Mouse (Mus musculus) CH12.LX (cell line): ENCODE data around the gene Ech1. TPM values are rescaled to one million over a fixed set of nuclear protein-coding genes. Genes with fewer than 3 reads are reported as not detected.
A peak's percentile ranks its signal among the peaks of the same experiment; 100 is the strongest.

Source experiments
- DNase-seq: peaks from one replicate; pipeline ENCODE4 v3.0.0-alpha.2; 2013; ENCODE audit errors: extremely low read depth
- H3K27ac ChIP-seq: 2 replicates; pipeline ENCODE4 v1.5.1; 2012; ENCODE audit warnings: low read depth, mild to moderate bottlenecking, control low read depth, moderate library complexity; ENCODE audit not compliant: insufficient read depth
- H3K27me3 ChIP-seq: replicated peaks from 2 replicates; pipeline ENCODE3; 2012; ENCODE audit warnings: inconsistent platforms
- H3K36me3 ChIP-seq, 2 experiments: replicated peaks in 1 of 2; 2 replicates each; pipeline versions ENCODE3 to v1.6.1; 2012; ENCODE audit warnings: inconsistent platforms in 1 of 2, low read length in 1 of 2, mild to moderate bottlenecking in 1 of 2, mixed read lengths in 1 of 2, moderate library complexity in 1 of 2; ENCODE audit not compliant: control insufficient read depth in 1 of 2, insufficient read depth in 1 of 2
- H3K4me1 ChIP-seq, 2 experiments: 2 replicates each; pipeline ENCODE4 v1.6.1; 2012; ENCODE audit warnings: inconsistent platforms in 1 of 2, moderate library complexity in 1 of 2; ENCODE audit not compliant: insufficient read depth in 2 of 2, control insufficient read depth in 1 of 2
- H3K4me2 ChIP-seq: 2 replicates; pipeline ENCODE4 v1.6.1; 2012; ENCODE audit warnings: low read depth, mild to moderate bottlenecking, control low read depth; ENCODE audit not compliant: poor library complexity, insufficient read depth, severe bottlenecking
- H3K4me3 ChIP-seq, 3 experiments: fragments of 150-350 bp in 1 of 3; sonication (generic) in 1 of 3; replicated peaks in 1 of 3; 2 replicates each; pipeline versions ENCODE3 to v1.5.1; 2011 to 2012; ENCODE audit warnings: low read depth in 2 of 3, low read length in 2 of 3, mild to moderate bottlenecking in 2 of 3, moderate library complexity in 2 of 3, control low read depth in 1 of 3, improper control_type of control experiment in 1 of 3, inconsistent platforms in 1 of 3, mixed read lengths in 1 of 3; ENCODE audit not compliant: poor library complexity in 1 of 3
- H3K79me2 ChIP-seq: replicated peaks from 2 replicates; pipeline ENCODE4 v1.6.1; 2012; ENCODE audit warnings: mild to moderate bottlenecking, moderate library complexity; ENCODE audit not compliant: control insufficient read depth, poor library complexity, insufficient read depth, severe bottlenecking; ENCODE audit errors: extremely low read depth
- H3K9ac ChIP-seq: 2 replicates; pipeline ENCODE4 v1.6.1; 2012; ENCODE audit warnings: low read depth, mild to moderate bottlenecking, control low read depth, moderate library complexity; ENCODE audit not compliant: insufficient read depth
- H3K9me3 ChIP-seq: replicated peaks from 2 replicates; pipeline ENCODE3; 2012; ENCODE audit warnings: low read length, inconsistent platforms, mixed read lengths
- BHLHE40 ChIP-seq: IDR thresholded peaks from 2 replicates; pipeline ENCODE4 v1.6.1; 2011; ENCODE audit warnings: mild to moderate bottlenecking, low read depth, low read length, improper control_type of control experiment
- CHD1 ChIP-seq: IDR thresholded peaks from 2 replicates; pipeline ENCODE4 v1.6.1; 2012; ENCODE audit warnings: low read depth, low read length, improper control_type of control experiment, inconsistent platforms
- ELF1 ChIP-seq: IDR thresholded peaks from 2 replicates; pipeline ENCODE4 v1.6.1; 2014; ENCODE audit warnings: low read depth, mild to moderate bottlenecking, inconsistent platforms, low read length, improper control_type of control experiment
- GABPA ChIP-seq: IDR thresholded peaks from 2 replicates; pipeline ENCODE4 v1.6.1; 2012; ENCODE audit warnings: low read depth, low read length, improper control_type of control experiment, inconsistent platforms; ENCODE audit not compliant: insufficient replicate concordance
- IRF4 ChIP-seq: IDR thresholded peaks from 2 replicates; pipeline ENCODE4 v1.6.1; 2014; ENCODE audit warnings: low read depth, mild to moderate bottlenecking, inconsistent platforms, low read length, improper control_type of control experiment
- MAFK ChIP-seq: IDR thresholded peaks from 2 replicates; pipeline ENCODE4 v1.6.1; 2011; ENCODE audit warnings: low read length, improper control_type of control experiment; ENCODE audit not compliant: insufficient replicate concordance
- MAX ChIP-seq: IDR thresholded peaks from 2 replicates; pipeline ENCODE4 v1.6.1; 2011; ENCODE audit warnings: low read length, improper control_type of control experiment
- MAZ ChIP-seq: IDR thresholded peaks from 2 replicates; pipeline ENCODE4 v1.6.1; 2012; ENCODE audit warnings: low read depth, mild to moderate bottlenecking, inconsistent platforms, low read length, improper control_type of control experiment, moderate library complexity
- MEF2A ChIP-seq: IDR thresholded peaks from 2 replicates; pipeline ENCODE4 v1.6.1; 2014; ENCODE audit warnings: low read depth, mild to moderate bottlenecking, inconsistent platforms, low read length, improper control_type of control experiment, borderline replicate concordance
- MXI1 ChIP-seq: IDR thresholded peaks from 2 replicates; pipeline ENCODE4 v1.6.1; 2011; ENCODE audit warnings: mild to moderate bottlenecking, low read depth, low read length, improper control_type of control experiment
- NELFE ChIP-seq: IDR thresholded peaks from 2 replicates; pipeline ENCODE4 v1.6.1; 2011; ENCODE audit warnings: low read depth, low read length, improper control_type of control experiment
- NRF1 ChIP-seq: IDR thresholded peaks from 2 replicates; pipeline ENCODE4 v1.6.1; 2014; ENCODE audit warnings: low read depth, mild to moderate bottlenecking, inconsistent platforms, low read length, improper control_type of control experiment, moderate library complexity
- PAX5 ChIP-seq: IDR thresholded peaks from 2 replicates; pipeline ENCODE4 v1.6.1; 2012; ENCODE audit warnings: low read length, inconsistent platforms, mixed read lengths
- POLR2AphosphoS2 ChIP-seq: IDR thresholded peaks from 2 replicates; pipeline ENCODE4 v1.6.1; 2011; ENCODE audit warnings: low read depth, low read length, improper control_type of control experiment
- RAD21 ChIP-seq: IDR thresholded peaks from 2 replicates; pipeline ENCODE4 v1.6.1; 2011; ENCODE audit warnings: low read depth, mild to moderate bottlenecking, low read length, improper control_type of control experiment, moderate library complexity
- RCOR1 ChIP-seq: conservative IDR thresholded peaks from 2 replicates; pipeline ENCODE4 v1.6.1; 2012; ENCODE audit warnings: low read depth, mild to moderate bottlenecking, inconsistent platforms, low read length, improper control_type of control experiment
- SIN3A ChIP-seq: IDR thresholded peaks from 2 replicates; pipeline ENCODE4 v1.6.1; 2012; ENCODE audit warnings: low read length, improper control_type of control experiment, inconsistent platforms
- SMC3 ChIP-seq: IDR thresholded peaks from 2 replicates; pipeline ENCODE4 v1.6.1; 2011; ENCODE audit warnings: low read depth, low read length, improper control_type of control experiment
- TBP ChIP-seq: conservative IDR thresholded peaks from 2 replicates; pipeline ENCODE4 v1.6.1; 2011; ENCODE audit warnings: low read depth, low read length, improper control_type of control experiment
- ZKSCAN1 ChIP-seq: IDR thresholded peaks from 2 replicates; pipeline ENCODE4 v1.6.1; 2012; ENCODE audit warnings: low read depth, inconsistent platforms, low read length, improper control_type of control experiment, borderline replicate concordance
- ZMIZ1 ChIP-seq: IDR thresholded peaks from 2 replicates; pipeline ENCODE4 v1.6.1; 2012; ENCODE audit warnings: low read depth, mild to moderate bottlenecking, inconsistent platforms, low read length, improper control_type of control experiment
- ZNF384 ChIP-seq: IDR thresholded peaks from 2 replicates; pipeline ENCODE4 v1.6.1; 2012; ENCODE audit warnings: low read depth, low read length, improper control_type of control experiment, inconsistent platforms
- dilution Hi-C: fragments of 300-500 bp; cut with MboI; formaldehyde crosslinking; loops from 2 replicates; pipeline ENCODE4 v1.14.3; 2020; ENCODE audit warnings: low sequenced_read_pairs; ENCODE audit not compliant: extremely low pct_unique_long_range_greater_than_20kb, extremely low pct_ligation_motif_present
- in situ Hi-C: fragments of 300-500 bp; cut with MboI; formaldehyde crosslinking; loops from 3 replicates; pipeline ENCODE4 v1.14.3; 2019; ENCODE audit warnings: low sequenced_read_pairs, low pct_ligation_motif_present, low pct_unique_long_range_greater_than_20kb, mixed read lengths
- polyA plus RNA-seq: library from polyadenylated mRNA; unstranded; fragments of >175 nt; gene quantifications from 2 replicates; pipeline ENCODE4 v1.2.1, GENCODE M21; 2012; ENCODE audit warnings: low read depth; ENCODE audit not compliant: insufficient read length
- total RNA-seq, 2 experiments: library from RNA; depleted of rRNA; stranded (reverse); fragments of 300-350 nt in 1 of 2; fragments of >200 nt in 1 of 2; gene quantifications; 2 replicates each; pipeline ENCODE4 v1.2.3; 2012 to 2014

Ech1 gene
- total and polyA plus RNA-seq, 3 experiments = 67.6 to 124 (median 119) TPM

DNA sequence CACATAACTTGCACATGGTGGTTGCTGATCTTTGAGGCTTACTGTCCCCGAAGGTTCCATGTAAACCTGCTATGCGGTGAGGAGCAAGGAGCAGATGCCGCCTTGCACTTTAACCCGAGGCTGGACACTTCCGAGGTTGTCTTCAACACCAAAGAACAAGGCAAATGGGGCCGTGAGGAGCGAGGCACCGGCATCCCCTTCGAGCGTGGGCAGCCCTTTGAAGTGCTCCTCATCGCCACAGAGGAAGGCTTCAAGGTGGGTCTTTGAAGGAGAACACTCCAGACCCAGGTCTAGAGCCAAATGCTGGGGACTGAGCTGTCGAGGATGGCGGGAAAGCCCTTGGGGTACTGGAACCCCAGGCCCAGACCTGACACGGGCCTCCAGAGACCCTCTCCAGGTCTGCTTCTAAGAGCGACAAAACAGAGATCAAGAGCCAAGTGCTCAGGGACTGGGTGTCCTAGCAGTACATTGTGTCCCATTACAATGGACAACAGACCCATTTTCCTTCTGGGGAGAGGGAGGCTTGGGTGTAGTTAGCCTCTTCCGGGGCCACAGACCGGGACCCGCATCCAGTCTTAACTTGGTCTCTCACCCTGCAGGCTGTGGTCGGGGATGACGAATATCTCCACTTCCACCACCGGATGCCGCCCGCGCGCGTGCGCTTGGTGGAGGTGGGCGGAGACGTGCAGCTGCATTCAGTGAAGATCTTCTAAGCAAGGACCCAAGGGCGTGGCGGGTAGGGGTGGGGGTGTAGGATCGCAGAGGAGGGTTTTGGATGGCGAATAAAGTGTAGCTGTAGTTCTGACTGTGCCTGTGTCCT is 40.7 kb downstream of the Ech1 start (continued):
- no peak for TF ChIP-seq MAZ
- TF ChIP-seq ZMIZ1 = peak; percentile 35; the same call in 1 of the 2 replicates
- peak; percentile 39; the same call in 1 of the 2 replicates for TF ChIP-seq ZNF384
- TF ChIP-seq, all 38 proteins: peak for 20

DNA sequence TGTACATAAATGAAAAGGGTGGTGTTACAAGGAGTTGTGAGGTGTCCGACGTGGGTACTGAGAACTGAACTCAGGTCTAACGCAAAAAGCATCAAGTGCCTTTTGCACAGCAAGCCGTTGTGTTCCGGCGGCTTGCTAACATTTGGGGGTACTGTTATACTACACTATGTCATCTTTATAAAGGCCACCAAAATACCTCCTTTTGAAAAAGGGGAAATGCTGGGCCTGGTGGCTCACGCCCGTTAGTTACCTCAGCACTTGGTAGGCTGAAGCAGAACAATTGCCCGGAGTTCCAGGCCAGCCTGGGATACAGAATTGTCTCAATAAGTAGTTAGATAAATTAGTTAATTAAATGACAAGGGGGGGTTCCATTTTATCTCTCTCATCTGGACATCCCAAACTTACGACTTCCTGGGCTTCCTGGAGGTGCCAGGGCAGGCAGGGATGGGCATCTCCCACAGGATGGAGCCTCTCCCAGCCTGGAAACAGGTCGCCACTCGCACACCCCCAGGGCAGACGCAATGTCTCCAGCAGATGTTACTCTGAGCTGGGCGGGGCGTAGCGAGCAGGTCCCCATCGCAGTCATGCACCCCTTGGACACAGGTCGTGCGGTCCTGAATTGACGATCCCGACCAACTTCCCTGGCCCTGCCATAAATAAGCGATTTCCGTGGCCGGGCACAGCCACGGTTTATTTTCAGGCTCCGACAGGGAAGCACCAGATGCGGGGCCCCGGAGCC is 41.9 kb downstream of the Ech1 start:
- TF ChIP-seq MAZ (no peak), IRF4 (no peak), ELF1 (no peak), NRF1 (no peak), ZKSCAN1 (no peak), GABPA (no peak), MXI1 (no peak), SIN3A (no peak), MEF2A (no peak), POLR2AphosphoS2 (no peak), RCOR1 (no peak), TBP (no peak), MAX (no peak), RAD21 (no peak), BHLHE40 (no peak), NELFE (no peak), SMC3 (no peak), CHD1 (no peak), PAX5 (no peak), MAFK (no peak)
- TF ChIP-seq, all 38 proteins: peak for 0
- no peak overlapping the region for H3K27ac ChIP-seq
- dilution Hi-C loops (no loop called here), in situ Hi-C loops (loop anchor here (5.0 kb wide), 2 partner anchors 40 to 70 kb away; partner anchors contain the start of gene Ech1)
- DNase-seq = no peak
- no peaks in the 10 kb centered on the region for H3K79me2 ChIP-seq
- no peak overlapping the region for H3K4me2 ChIP-seq
- no peaks in the 10 kb centered on the region for H3K9me3 ChIP-seq
- no peaks in the 10 kb centered on the region for H3K36me3 ChIP-seq
- H3K9ac ChIP-seq = no peak overlapping the region
- H3K4me3 ChIP-seq = no peak overlapping the region
- H3K4me1 ChIP-seq = peaks cover 9 to 23% of the 10 kb centered on the region in 2 experiments
- H3K27me3 ChIP-seq = no peaks in the 10 kb centered on the region
